Mouse (Mus musculus) heart, embryonic 15.5 days (tissue): ENCODE measurements around the gene Nptn. TPM values are rescaled to one million over a fixed set of nuclear protein-coding genes. Genes with fewer than 3 reads are reported as not detected.

Experiments
- ATAC-seq: fragments of 200-750 bp; cut with Nextera tagmentation; replicated peaks from 2 replicates; pipeline ENCODE4 v1.8.0; 2017; ENCODE audit warnings: low read depth, moderate TSS enrichment; ENCODE audit not compliant: insufficient number of reproducible peaks, insufficient read depth, low FRiP score
- H3K27ac ChIP-seq: fragments of 300-500 bp; sonication (generic); 2 replicates; pipeline ENCODE4 v1.5.1; 2015; ENCODE audit warnings: mild to moderate bottlenecking, inconsistent platforms
- H3K27me3 ChIP-seq: fragments of 300-500 bp; sonication (generic); 2 replicates; pipeline ENCODE4 v1.6.1; 2015; ENCODE audit warnings: inconsistent platforms
- H3K36me3 ChIP-seq: fragments of 300-500 bp; sonication (generic); 2 replicates; pipeline ENCODE4 v1.6.1; 2015; ENCODE audit warnings: mild to moderate bottlenecking, inconsistent platforms
- H3K4me1 ChIP-seq: fragments of 300-500 bp; sonication (generic); replicated peaks from 2 replicates; pipeline ENCODE4 v1.6.1; 2015; ENCODE audit warnings: inconsistent platforms
- H3K4me2 ChIP-seq: fragments of 300-500 bp; sonication (generic); 2 replicates; pipeline ENCODE4 v1.6.1; 2015; ENCODE audit warnings: inconsistent platforms, mild to moderate bottlenecking, moderate library complexity
- H3K4me3 ChIP-seq: fragments of 300-500 bp; sonication (generic); 2 replicates; pipeline ENCODE4 v1.5.1; 2015; ENCODE audit warnings: mild to moderate bottlenecking, inconsistent platforms
- H3K9ac ChIP-seq: fragments of 300-500 bp; sonication (generic); 2 replicates; pipeline ENCODE4 v1.6.1; 2015; ENCODE audit warnings: mild to moderate bottlenecking, inconsistent platforms
- H3K9me3 ChIP-seq: fragments of 300-500 bp; sonication (generic); replicated peaks from 2 replicates; pipeline ENCODE4 v1.6.1; 2016; ENCODE audit warnings: inconsistent platforms
- WGBS: fragments of 180-500 bp; shearing (Covaris S2); methylation state at CpG from one replicate; pipeline ENCODE4 v1.1.7; 2015; ENCODE audit warnings: mixed read lengths; 5-methylcytosine and 5-hydroxymethylcytosine counted together
- polyA plus RNA-seq: library from polyadenylated mRNA; unstranded; fragments of >200 nt; fragmentation: Nextera tagmentation; extraction: Ambion mirVana; gene quantifications from 2 replicates; pipeline ENCODE4 v1.2.1, GENCODE M21; 2015

Nptn gene
- polyA plus RNA-seq, result 103 and 108 TPM in 2 replicates

GRCm38 (mm10) chr9:58581958-58582540 lies at the start of gene Nptn:
Nptn (plus strand) TSS chr9:58582240.
- Histone ChIP-seq H3K9me3 (no peaks in the 10 kb centered on the region), H3K4me1 (peaks cover 18% of the 10 kb centered on the region), H3K9ac (peak within 1 kb of the TSS; percentile 99), H3K4me3 (peak within 1 kb of the TSS; percentile 99), H3K4me2 (peak within 1 kb of the TSS; percentile 79), H3K36me3 (no peaks in the 10 kb centered on the region), H3K27ac (peak within 1 kb of the TSS; percentile 99), H3K27me3 (no peaks in the 10 kb centered on the region)
- 0% methylated on average over 34 of the region's 56 CpGs for WGBS
- ATAC-seq, result peak; percentile 98

- Histone ChIP-seq H3K36me3 (peaks cover 34% of the 10 kb centered on the region), H3K4me3 (no peak overlapping the region), H3K27me3 (no peaks in the 10 kb centered on the region), H3K27ac (no peak overlapping the region), H3K9ac (no peak overlapping the region), H3K4me1 (no peaks in the 10 kb centered on the region), H3K9me3 (no peaks in the 10 kb centered on the region), H3K4me2 (no peak overlapping the region)
- no peak for ATAC-seq
- WGBS, result 85% methylated on average over 6 of the region's 6 CpGs
These were observed 48.7 kb upstream of the Nptn start for GRCm38 (mm10) chr9:58533322-58533721.

- Histone ChIP-seq H3K9ac (no peak overlapping the region), H3K4me3 (no peak overlapping the region), H3K27ac (no peak overlapping the region), H3K9me3 (no peaks in the 10 kb centered on the region), H3K4me2 (no peak overlapping the region), H3K4me1 (no peaks in the 10 kb centered on the region), H3K36me3 (peaks cover 26% of the 10 kb centered on the region), H3K27me3 (no peaks in the 10 kb centered on the region)
- no peak for ATAC-seq
- 36% methylated on average over 1 of the region's 1 CpGs for WGBS
These were observed 47.3 kb upstream of the Nptn start for GRCm38 (mm10) chr9:58534766-58535165.

GRCm38 (mm10) chr9:58535447-58536134 lies 46.4 kb upstream of the Nptn start:
- Histone ChIP-seq H3K27me3 (no peaks in the 10 kb centered on the region), H3K4me3 (no peak overlapping the region), H3K36me3 (peaks cover 19% of the 10 kb centered on the region; the same call in 1 of the 2 replicates), H3K9me3 (no peaks in the 10 kb centered on the region), H3K9ac (no peak overlapping the region), H3K4me1 (peaks cover 1% of the 10 kb centered on the region), H3K27ac (no peak overlapping the region), H3K4me2 (no peak overlapping the region)
- no peak; the same call in 1 of the 2 replicates for ATAC-seq
- WGBS, result 73% methylated on average over 20 of the region's 20 CpGs

GRCm38 (mm10) chr9:58537774-58538173 lies 44.3 kb upstream of the Nptn start:
- Histone ChIP-seq H3K27ac (no peak overlapping the region), H3K9ac (no peak overlapping the region), H3K36me3 (peaks cover 18% of the 10 kb centered on the region; the same call in 1 of the 2 replicates), H3K4me3 (no peak overlapping the region), H3K27me3 (no peaks in the 10 kb centered on the region), H3K9me3 (no peaks in the 10 kb centered on the region), H3K4me2 (no peak overlapping the region), H3K4me1 (peaks cover 21% of the 10 kb centered on the region)
- no peak for ATAC-seq
- WGBS, result 67% methylated on average over 3 of the region's 3 CpGs

- WGBS, result 49% methylated on average over 5 of the region's 5 CpGs
- Histone ChIP-seq H3K36me3 (peaks cover 18% of the 10 kb centered on the region; the same call in 1 of the 2 replicates), H3K27ac (no peak overlapping the region), H3K4me2 (no peak overlapping the region), H3K27me3 (no peaks in the 10 kb centered on the region), H3K4me3 (no peak overlapping the region), H3K9me3 (no peaks in the 10 kb centered on the region), H3K9ac (no peak overlapping the region), H3K4me1 (peaks cover 23% of the 10 kb centered on the region)
- ATAC-seq, result no peak
These were observed 42.2 kb upstream of the Nptn start for GRCm38 (mm10) chr9:58539886-58540285.

GRCm38 (mm10) chr9:58541895-58542338 lies 40.1 kb upstream of the Nptn start:
- Histone ChIP-seq H3K9ac (peak overlapping the region; percentile 22; the same call in 1 of the 2 replicates), H3K4me2 (peak overlapping the region; percentile 8; the same call in 1 of the 2 replicates), H3K36me3 (peaks cover 12% of the 10 kb centered on the region; the same call in 1 of the 2 replicates), H3K4me3 (no peak overlapping the region), H3K27me3 (no peaks in the 10 kb centered on the region), H3K27ac (peak overlapping the region; percentile 70), H3K4me1 (peaks cover 37% of the 10 kb centered on the region), H3K9me3 (no peaks in the 10 kb centered on the region)
- peak; percentile 63 for ATAC-seq
- 16% methylated on average over 6 of the region's 6 CpGs for WGBS

GRCm38 (mm10) chr9:58544879-58545324 lies 37.1 kb upstream of the Nptn start:
- Histone ChIP-seq H3K4me2 (peak overlapping the region; percentile 44), H3K9ac (no peak overlapping the region; the same call in 1 of the 2 replicates), H3K9me3 (no peaks in the 10 kb centered on the region), H3K27me3 (no peaks in the 10 kb centered on the region), H3K4me1 (peaks cover 50% of the 10 kb centered on the region), H3K4me3 (peak overlapping the region; percentile 37), H3K36me3 (no peaks in the 10 kb centered on the region), H3K27ac (peak overlapping the region; percentile 24; the same call in 1 of the 2 replicates)
- 28% methylated on average over 4 of the region's 4 CpGs for WGBS
- no peak for ATAC-seq

- Histone ChIP-seq H3K9me3 (no peaks in the 10 kb centered on the region), H3K27me3 (no peaks in the 10 kb centered on the region), H3K4me1 (peaks cover 50% of the 10 kb centered on the region), H3K4me2 (peak overlapping the region; percentile 44), H3K36me3 (no peaks in the 10 kb centered on the region), H3K4me3 (no peak overlapping the region), H3K9ac (no peak overlapping the region), H3K27ac (peak overlapping the region; percentile 24; the same call in 1 of the 2 replicates)
- WGBS, result 54% methylated on average over 6 of the region's 6 CpGs
- no peak for ATAC-seq
These were observed 36.6 kb upstream of the Nptn start for GRCm38 (mm10) chr9:58545428-58545827.

- no peak overlapping the region for H3K4me3 ChIP-seq
- H3K4me1 ChIP-seq, result peaks cover 40% of the 10 kb centered on the region
- ATAC-seq, result no peak
- no peak overlapping the region for H3K27ac ChIP-seq
- H3K9me3 ChIP-seq, result no peaks in the 10 kb centered on the region
- no peaks in the 10 kb centered on the region for H3K27me3 ChIP-seq
- H3K36me3 ChIP-seq, result no peaks in the 10 kb centered on the region
- H3K9ac ChIP-seq, result no peak overlapping the region
- no peak overlapping the region for H3K4me2 ChIP-seq
- WGBS, result 82% methylated on average over 11 of the region's 11 CpGs
These were observed 35.2 kb upstream of the Nptn start for GRCm38 (mm10) chr9:58546630-58547360.

- H3K27me3 ChIP-seq, result no peaks in the 10 kb centered on the region
These were observed 33.1 kb upstream of the Nptn start for GRCm38 (mm10) chr9:58548897-58549296.

More at GRCm38 (mm10) chr9:58548897-58549296, 33.1 kb upstream of the Nptn start:
- Histone ChIP-seq H3K4me1 (peaks cover 48% of the 10 kb centered on the region), H3K36me3 (no peaks in the 10 kb centered on the region), H3K4me3 (no peak overlapping the region), H3K27ac (no peak overlapping the region), H3K9ac (no peak overlapping the region), H3K4me2 (no peak overlapping the region), H3K9me3 (no peaks in the 10 kb centered on the region)
- WGBS, result 56% methylated on average over 4 of the region's 4 CpGs
- ATAC-seq, result no peak
